Mouse (Mus musculus) embryonic fibroblast, embryonic 13.5 days (primary cell): ENCODE data around the gene Trabd2b. TPM values are rescaled to one million over a fixed set of nuclear protein-coding genes. Genes with fewer than 3 reads are reported as not detected.

Source experiments
- H3K27ac ChIP-seq: 2 replicates; pipeline ENCODE4 v1.5.1; 2012; ENCODE audit warnings: low read length, control low read depth, inconsistent platforms; ENCODE audit not compliant: insufficient read depth
- H3K4me1 ChIP-seq: 2 replicates; pipeline ENCODE4 v1.6.1; 2011; ENCODE audit warnings: low read length; ENCODE audit not compliant: control insufficient read depth, insufficient read depth
- H3K4me3 ChIP-seq: 2 replicates; pipeline ENCODE4 v1.5.1; 2011; ENCODE audit warnings: mild to moderate bottlenecking, control low read depth, low read length; ENCODE audit not compliant: insufficient read depth
- CTCF ChIP-seq: IDR thresholded peaks from 2 replicates; pipeline ENCODE4 v1.5.1; 2011; ENCODE audit warnings: mild to moderate bottlenecking, control low read depth, low read length, moderate library complexity, borderline replicate concordance; ENCODE audit not compliant: insufficient read depth
- POLR2A ChIP-seq: IDR thresholded peaks from 2 replicates; pipeline ENCODE4 v1.6.1; 2011; ENCODE audit warnings: low read depth, mild to moderate bottlenecking, control low read depth, low read length, moderate library complexity
- polyA plus RNA-seq: library from polyadenylated mRNA; stranded (reverse); fragments of >200 nt; gene quantifications from 2 replicates; pipeline ENCODE4 v1.2.4, GENCODE M21; 2011; ENCODE audit warnings: low read depth; ENCODE audit not compliant: missing spikeins, insufficient read length

Trabd2b gene
- polyA plus RNA-seq, 1 experiment: 1.9 TPM

- Histone ChIP-seq H3K4me1 (no peaks in the 10 kb centered on the region; the same call in 1 of the 2 replicates), H3K4me3 (no peak overlapping the region), H3K27ac (no peak overlapping the region)
- TF ChIP-seq CTCF (no peak), POLR2A (no peak)
Measured at GRCm38 (mm10) chr4:114410443-114410842, 3.9 kb downstream of the Trabd2b start.

- Histone ChIP-seq H3K4me1 (no peaks in the 10 kb centered on the region; the same call in 1 of the 2 replicates), H3K27ac (no peak overlapping the region), H3K4me3 (no peak overlapping the region)
- no peak for TF ChIP-seq CTCF
- no peak for TF ChIP-seq POLR2A
Measured at GRCm38 (mm10) chr4:114410958-114411661, 4.6 kb downstream of the Trabd2b start.

GRCm38 (mm10) chr4:114411846-114412390 is 5.4 kb downstream of the Trabd2b start:
- Histone ChIP-seq H3K27ac (no peak overlapping the region), H3K4me3 (no peak overlapping the region), H3K4me1 (no peaks in the 10 kb centered on the region; the same call in 1 of the 2 replicates)
- no peak for TF ChIP-seq POLR2A
- TF ChIP-seq CTCF: no peak

GRCm38 (mm10) chr4:114415925-114416645 is 9.6 kb downstream of the Trabd2b start:
- no peak overlapping the region for H3K27ac ChIP-seq
- no peaks in the 10 kb centered on the region for H3K4me1 ChIP-seq
- no peak for TF ChIP-seq CTCF
- no peak for TF ChIP-seq POLR2A
- no peak overlapping the region for H3K4me3 ChIP-seq

- Histone ChIP-seq H3K4me1 (no peaks in the 10 kb centered on the region), H3K27ac (no peak overlapping the region), H3K4me3 (no peak overlapping the region)
- TF ChIP-seq CTCF (no peak), POLR2A (no peak)
Measured at GRCm38 (mm10) chr4:114420154-114420553, 13.6 kb downstream of the Trabd2b start.

- H3K27ac ChIP-seq: no peak overlapping the region
- H3K4me1 ChIP-seq: no peaks in the 10 kb centered on the region
- no peak for TF ChIP-seq CTCF
- TF ChIP-seq POLR2A: no peak
- no peak overlapping the region for H3K4me3 ChIP-seq
Measured at GRCm38 (mm10) chr4:114423084-114423483, 16.6 kb downstream of the Trabd2b start.

- Histone ChIP-seq H3K27ac (no peak overlapping the region), H3K4me1 (no peaks in the 10 kb centered on the region), H3K4me3 (no peak overlapping the region)
- TF ChIP-seq POLR2A: no peak
- TF ChIP-seq CTCF: no peak
Measured at GRCm38 (mm10) chr4:114425808-114426207, 19.3 kb downstream of the Trabd2b start.

- no peak overlapping the region for H3K4me3 ChIP-seq
- TF ChIP-seq POLR2A (no peak), CTCF (no peak)
- H3K27ac ChIP-seq: no peak overlapping the region
- no peaks in the 10 kb centered on the region for H3K4me1 ChIP-seq
Measured at GRCm38 (mm10) chr4:114432742-114433141, 26.2 kb downstream of the Trabd2b start.

- H3K27ac ChIP-seq: no peak overlapping the region
- TF ChIP-seq POLR2A (no peak), CTCF (no peak)
- no peaks in the 10 kb centered on the region for H3K4me1 ChIP-seq
- no peak overlapping the region for H3K4me3 ChIP-seq
Measured at GRCm38 (mm10) chr4:114433440-114433839, 26.9 kb downstream of the Trabd2b start.

GRCm38 (mm10) chr4:114434766-114435165 is 28.2 kb downstream of the Trabd2b start:
- no peak overlapping the region for H3K4me3 ChIP-seq
- TF ChIP-seq POLR2A (no peak), CTCF (no peak)
- H3K4me1 ChIP-seq: no peaks in the 10 kb centered on the region
- no peak overlapping the region for H3K27ac ChIP-seq
